In the genomic region with DNA sequence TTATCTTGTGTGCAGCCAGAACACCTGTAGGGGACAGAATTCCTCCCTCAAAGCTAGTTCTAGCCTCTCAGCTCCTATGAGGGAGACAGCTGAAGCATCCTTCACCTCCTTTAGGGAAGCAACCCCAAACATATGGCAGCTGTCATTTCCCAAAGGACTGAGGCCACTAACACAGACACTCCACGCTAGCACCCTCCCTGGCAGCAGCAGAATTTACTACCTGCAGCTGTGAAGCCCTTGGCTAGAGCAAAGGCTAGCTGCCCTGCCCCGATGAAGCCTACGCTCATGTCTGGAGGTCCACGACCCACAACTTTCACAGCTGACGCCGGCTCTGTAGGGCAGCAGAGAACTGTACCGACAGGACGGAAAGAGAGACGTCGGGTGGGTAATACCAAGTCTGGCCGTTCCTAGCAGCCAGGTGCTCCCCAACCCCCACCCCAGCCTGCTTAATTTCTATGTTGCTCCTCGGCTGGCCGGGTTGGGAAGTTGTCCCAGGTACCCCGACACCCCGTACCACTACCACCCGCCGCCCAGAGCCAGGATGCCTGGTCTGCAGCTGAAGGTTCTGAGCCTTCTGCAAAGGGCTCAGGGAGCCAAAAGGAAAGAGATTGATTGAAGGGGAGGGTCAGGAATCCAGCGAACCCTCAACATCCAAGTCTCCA, we compare ENCODE assay signal across 8 mouse cellular contexts. TPM values are rescaled to one million over a fixed set of nuclear protein-coding genes. Genes with fewer than 3 reads are reported as not detected.
A peak's percentile ranks its signal among the peaks of the same experiment; 100 is the strongest.
DNase-seq lines count a peak whose midpoint lies in the region; ATAC-seq and TF ChIP-seq lines count a peak whose summit lies in the region.

No protein-coding gene starts in this region.

- in situ Hi-C loops in Patski (cut with MboI; ENCODE audit: low pct_unique_long_range_greater_than_20kb), result no loop called here

- H3K27ac ChIP-seq in kidney, embryonic 16.5 days (ENCODE audit: low read length), result 0 out of 2 replicates have a peak overlapping the region, but pooled peaks have one; percentile 25
- H3K27ac ChIP-seq in forebrain, embryonic 16.5 days (ENCODE audit: low read length), result peak overlapping the region; percentile 47; the same call in 1 of the 2 replicates
- no peak overlapping the region for H3K27ac ChIP-seq in liver, embryonic 16.5 days (ENCODE audit: low read length)

- H3K9ac ChIP-seq in kidney, embryonic 16.5 days (replicated peaks; ENCODE audit: low read length), result peak overlapping the region; percentile 74
- H3K9ac ChIP-seq in forebrain, embryonic 16.5 days (replicated peaks; ENCODE audit: low read depth, low read length), result peak overlapping the region; percentile 79
- H3K9ac ChIP-seq in liver, embryonic 16.5 days (ENCODE audit: low read depth, low read length), result peak overlapping the region; percentile 67

- H3K9me3 ChIP-seq in kidney, embryonic 16.5 days (ENCODE audit: low read length), result no peaks in the 10 kb centered on the region
- H3K9me3 ChIP-seq in forebrain, embryonic 16.5 days (ENCODE audit: control insufficient read depth, low read length), result no peaks in the 10 kb centered on the region
- H3K9me3 ChIP-seq in liver, embryonic 16.5 days (replicated peaks; ENCODE audit: control insufficient read depth, low read length), result no peaks in the 10 kb centered on the region

- TF ChIP-seq CTCF in Patski (IDR thresholded peaks at IDR 0.05), result no peak

- CTCF ChIA-PET in Patski (lab: Charles Lee), result interaction anchor here (1.1 to 2.2 kb wide), 5 partner anchors 11 to 133 kb away, joined by 3 to 10 read pairs (median 6); no protein-coding TSS in a partner anchor

- peak; percentile 51 for ATAC-seq in kidney, embryonic 16.5 days (ENCODE audit: low FRiP score, low TSS enrichment)
- peak; percentile 23 for ATAC-seq in Patski
- ATAC-seq in forebrain, embryonic 16.5 days, result peak; percentile 56
- ATAC-seq in liver, embryonic 16.5 days (ENCODE audit: low read depth), result peak; percentile 22

- H3K4me2 ChIP-seq in kidney, embryonic 16.5 days (replicated peaks; ENCODE audit: low read depth, low read length), result peak overlapping the region; percentile 74
- peak overlapping the region; percentile 98 for H3K4me2 ChIP-seq in forebrain, embryonic 16.5 days (ENCODE audit: low read length)
- H3K4me2 ChIP-seq in liver, embryonic 16.5 days (ENCODE audit: low read depth, low read length), result peak overlapping the region; percentile 93

- no peaks in the 10 kb centered on the region for H3K36me3 ChIP-seq in kidney, embryonic 16.5 days (ENCODE audit: insufficient read depth, low read length)
- H3K36me3 ChIP-seq in forebrain, embryonic 16.5 days (ENCODE audit: control insufficient read depth, insufficient read depth), result no peaks in the 10 kb centered on the region
- no peaks in the 10 kb centered on the region for H3K36me3 ChIP-seq in liver, embryonic 16.5 days (ENCODE audit: control insufficient read depth, insufficient read depth)

- WGBS in kidney, embryonic 16.5 days, result under 1% methylated on average over 18 of the region's 18 CpGs
- 1% methylated on average over 18 of the region's 18 CpGs for WGBS in forebrain, embryonic 16.5 days
- 1% methylated on average over 18 of the region's 18 CpGs for WGBS in liver, embryonic 16.5 days (ENCODE audit: insufficient replicate concordance)

- DNase-seq in kidney, adult 8-10 months, result no peak
- DNase-seq in Patski (ENCODE audit: low read depth, low spot score), result no peak
- DNase-seq in thymus, postnatal 14 days, result peak; percentile 48
- no peak for DNase-seq in cerebellum, postnatal 36 days
- no peak for DNase-seq in embryo, embryonic 9.5 days (ENCODE audit: extremely low spot score)

- POLR2A ChIA-PET in Patski (lab: Charles Lee), result interaction anchor here (1.3 to 2.0 kb wide), 3 partner anchors 10 to 17 kb away, joined by 3 to 8 read pairs (median 3); partner anchors contain the start of gene Mafg

- H3K4me1 ChIP-seq in kidney, embryonic 16.5 days (ENCODE audit: insufficient read depth, low read length), result peaks cover 16% of the 10 kb centered on the region
- H3K4me1 ChIP-seq in forebrain, embryonic 16.5 days (replicated peaks; ENCODE audit: control insufficient read depth, insufficient read depth, low read length), result peaks cover 15% of the 10 kb centered on the region
- H3K4me1 ChIP-seq in liver, embryonic 16.5 days (ENCODE audit: control insufficient read depth, low read depth, low read length), result peaks cover 16% of the 10 kb centered on the region

- H3K27me3 ChIP-seq in kidney, embryonic 16.5 days (ENCODE audit: insufficient read depth, low read length), result no peaks in the 10 kb centered on the region
- H3K27me3 ChIP-seq in Patski, result no peaks in the 10 kb centered on the region
- no peaks in the 10 kb centered on the region for H3K27me3 ChIP-seq in forebrain, embryonic 16.5 days (replicated peaks; ENCODE audit: control insufficient read depth, insufficient read depth, low read length)
- H3K27me3 ChIP-seq in liver, embryonic 16.5 days (ENCODE audit: control insufficient read depth, insufficient read depth, low read depth, low read length), result peaks cover 5% of the 10 kb centered on the region

- peak overlapping the region; percentile 62 for H3K4me3 ChIP-seq in kidney, embryonic 16.5 days (ENCODE audit: low read length)
- H3K4me3 ChIP-seq in forebrain, embryonic 16.5 days (replicated peaks; ENCODE audit: low read length), result peak overlapping the region; percentile 62
- peak overlapping the region; percentile 61 for H3K4me3 ChIP-seq in liver, embryonic 16.5 days (ENCODE audit: low read depth, low read length)

RNA-seq across cellular contexts. Expression of gene Pycr1, which starts 0.5 kb away (rescaled TPM):
- polyA plus RNA-seq in kidney, embryonic 16.5 days (2015; fragmentation: Nextera tagmentation; extraction: Ambion mirVana), result 26.8 and 27.3 TPM in 2 replicates
- polyA plus RNA-seq in Patski (2021), result 6.7 TPM
- 34.9 and 36.5 TPM in 2 replicates for polyA plus RNA-seq in forebrain, embryonic 16.5 days (2015; fragmentation: Nextera tagmentation; extraction: Ambion mirVana)
- polyA plus RNA-seq in liver, embryonic 16.5 days (2015; fragmentation: Nextera tagmentation; extraction: Ambion mirVana), result 4.8 and 5.1 TPM in 2 replicates

RNA-seq across cellular contexts. Expression of gene Myadml2, which starts 4.9 kb away (rescaled TPM):
- polyA plus RNA-seq in kidney, embryonic 16.5 days (2015; fragmentation: Nextera tagmentation; extraction: Ambion mirVana), result 0.51 and 0.73 TPM in 2 replicates
- not detected for polyA plus RNA-seq in Patski (2021)
- polyA plus RNA-seq in forebrain, embryonic 16.5 days (2015; fragmentation: Nextera tagmentation; extraction: Ambion mirVana), result 0.75 TPM in 1 of 2 replicates, not detected in the other
- 0.58 and 0.61 TPM in 2 replicates for polyA plus RNA-seq in liver, embryonic 16.5 days (2015; fragmentation: Nextera tagmentation; extraction: Ambion mirVana)

RNA-seq across cellular contexts. Expression of gene Mafg, which starts 9.7 kb away (rescaled TPM):
- polyA plus RNA-seq in kidney, embryonic 16.5 days (2015; fragmentation: Nextera tagmentation; extraction: Ambion mirVana), result 24.3 and 25.4 TPM in 2 replicates
- 54.6 TPM for polyA plus RNA-seq in Patski (2021)
- 39.9 and 40.1 TPM in 2 replicates for polyA plus RNA-seq in forebrain, embryonic 16.5 days (2015; fragmentation: Nextera tagmentation; extraction: Ambion mirVana)
- polyA plus RNA-seq in liver, embryonic 16.5 days (2015; fragmentation: Nextera tagmentation; extraction: Ambion mirVana), result 29.4 and 30.9 TPM in 2 replicates

RNA-seq across cellular contexts. Expression of gene Notum, which starts 17.9 kb away (rescaled TPM):
- polyA plus RNA-seq in kidney, embryonic 16.5 days (2015; fragmentation: Nextera tagmentation; extraction: Ambion mirVana), result 4.8 and 5.9 TPM in 2 replicates
- polyA plus RNA-seq in Patski (2021), result 0.21 TPM
- 0.67 and 0.77 TPM in 2 replicates for polyA plus RNA-seq in forebrain, embryonic 16.5 days (2015; fragmentation: Nextera tagmentation; extraction: Ambion mirVana)
- 0.15 and 0.20 TPM in 2 replicates for polyA plus RNA-seq in liver, embryonic 16.5 days (2015; fragmentation: Nextera tagmentation; extraction: Ambion mirVana)

RNA-seq across cellular contexts. Expression of gene Sirt7, which starts 18.0 kb away (rescaled TPM):
- 38.9 and 39.3 TPM in 2 replicates for polyA plus RNA-seq in kidney, embryonic 16.5 days (2015; fragmentation: Nextera tagmentation; extraction: Ambion mirVana)
- 30.1 TPM for polyA plus RNA-seq in Patski (2021)
- polyA plus RNA-seq in forebrain, embryonic 16.5 days (2015; fragmentation: Nextera tagmentation; extraction: Ambion mirVana), result 50.2 and 50.6 TPM in 2 replicates
- 27.3 and 28.0 TPM in 2 replicates for polyA plus RNA-seq in liver, embryonic 16.5 days (2015; fragmentation: Nextera tagmentation; extraction: Ambion mirVana)
